Mouse (Mus musculus) heart, postnatal 36 days (tissue): ENCODE results near the gene Gpr65. TPM values are rescaled to one million over a fixed set of nuclear protein-coding genes. Genes with fewer than 3 reads are reported as not detected.
"Not testable (repeated sequence)": the region's sequence is repeated elsewhere in the genome, so short reads cannot be mapped to it uniquely, and the experiment has no call there.

Experiments
- DNase-seq, 2 experiments: peaks; one replicate each; pipeline ENCODE4 v3.0.0; 2021 to 2022
- intact Hi-C: fragments of 180-260 bp; cut with DNase I; formaldehyde crosslinking; loops from one replicate; pipeline ENCODE4 v1.15.1; 2025
- total RNA-seq, 2 experiments: library from RNA; stranded (reverse); gene quantifications; 2 replicates each; pipeline ENCODE4 v1.2.3; 2021

Gpr65 gene
- total RNA-seq, 2 experiments from 2014 or later, result 0.75 to 1.2 TPM

- DNase-seq, result no peak
- intact Hi-C loops, result loop anchor here (2.0 to 5.0 kb wide), 4 partner anchors 41 to 336 kb away; no protein-coding TSS in a partner anchor
Measured at GRCm38 (mm10) chr12:98280996-98281395, 12.6 kb downstream of the Gpr65 start.

- intact Hi-C loops, result loop anchor here (5.0 kb wide), 3 partner anchors 39 to 334 kb away; no protein-coding TSS in a partner anchor
Measured at GRCm38 (mm10) chr12:98282776-98283486, 14.5 kb downstream of the Gpr65 start.

GRCm38 (mm10) chr12:98283487-98283860 lies 15.0 kb downstream of the Gpr65 start:
- intact Hi-C loops, result loop anchor here (5.0 kb wide), 3 partner anchors 39 to 334 kb away; no protein-coding TSS in a partner anchor
- DNase-seq, result no peak

More at GRCm38 (mm10) chr12:98282776-98283486, 14.5 kb downstream of the Gpr65 start:
- DNase-seq, result no peak

- intact Hi-C loops, result loop anchor here (5.0 kb wide), 3 partner anchors 38 to 333 kb away; no protein-coding TSS in a partner anchor
- DNase-seq, result no peak
Measured at GRCm38 (mm10) chr12:98284477-98284876, 16.0 kb downstream of the Gpr65 start.

GRCm38 (mm10) chr12:98290475-98290874 lies 22.0 kb downstream of the Gpr65 start:
- DNase-seq, result no peak
- intact Hi-C loops, result no loop called here

- intact Hi-C loops, result no loop called here
- no peak for DNase-seq
Measured at GRCm38 (mm10) chr12:98292278-98292677, 23.8 kb downstream of the Gpr65 start.

- no peak for DNase-seq
- intact Hi-C loops, result no loop called here
Measured at GRCm38 (mm10) chr12:98294241-98294640, 25.8 kb downstream of the Gpr65 start.

- intact Hi-C loops, result no loop called here
- DNase-seq, result no peak
Measured at GRCm38 (mm10) chr12:98301980-98302379, 33.5 kb downstream of the Gpr65 start.

- intact Hi-C loops, result no loop called here
Measured at GRCm38 (mm10) chr12:98303013-98303412, 34.6 kb downstream of the Gpr65 start.

GRCm38 (mm10) chr12:98307179-98307915 lies 38.9 kb downstream of the Gpr65 start:
- intact Hi-C loops, result no loop called here
- DNase-seq, result no peak

More at GRCm38 (mm10) chr12:98303013-98303412, 34.6 kb downstream of the Gpr65 start:
- no peak for DNase-seq

- DNase-seq, result no peak
- intact Hi-C loops, result no loop called here
Measured at GRCm38 (mm10) chr12:98311376-98312083, 43.1 kb downstream of the Gpr65 start.

- DNase-seq, result no peak
- intact Hi-C loops, result no loop called here
Measured at GRCm38 (mm10) chr12:98315924-98316323, 47.5 kb downstream of the Gpr65 start.

GRCm38 (mm10) chr12:98317718-98318340 lies 49.4 kb downstream of the Gpr65 start:
- intact Hi-C loops, result no loop called here
- DNase-seq, result no peak

GRCm38 (mm10) chr12:98322426-98322825 lies 54.0 kb downstream of the Gpr65 start:
- DNase-seq, result no peak
- intact Hi-C loops, result loop anchor here (5.0 kb wide), 2 partner anchors 40 to 300 kb away; no protein-coding TSS in a partner anchor

- not testable (repeated sequence) for DNase-seq
- intact Hi-C loops, result loop anchor here (5.0 kb wide), 2 partner anchors 42 to 298 kb away; no protein-coding TSS in a partner anchor
Measured at GRCm38 (mm10) chr12:98324170-98324569, 55.7 kb downstream of the Gpr65 start.

Other genes with a start within 250 kb of the Gpr65 start
- 1 to 10 TPM; 7.3 to 8.5 TPM for gene Galc, start 9.2 kb upstream of the Gpr65 start, total RNA-seq